Mouse (Mus musculus) thymus, adult 2 months (tissue): ENCODE measurements around the gene Agfg1.

Experiments used
- CTCF ChIP-seq: fragments of 200-500 bp; IDR thresholded peaks from 2 replicates; pipeline ENCODE4 v1.5.1; 2012; ENCODE audit warnings: mild to moderate bottlenecking, control low read depth, low read length, moderate library complexity, borderline replicate concordance; ENCODE audit not compliant: control insufficient read depth, poor library complexity, insufficient read depth; ENCODE audit errors: extremely low read depth
- POLR2A ChIP-seq: fragments of 200-500 bp; IDR thresholded peaks from 2 replicates; pipeline ENCODE4 v1.6.1; 2012; ENCODE audit warnings: mild to moderate bottlenecking, low read length, control low read depth, moderate library complexity; ENCODE audit not compliant: control insufficient read depth, poor library complexity, insufficient read depth; ENCODE audit errors: extremely low read depth

- TF ChIP-seq CTCF (no peak), POLR2A (no peak)
These were observed 2.7 kb upstream of the Agfg1 start for GRCm38 (mm10) chr1:82836342-82837217.
